Mouse (Mus musculus) liver, embryonic 14.5 days (tissue): Measurements from ENCODE around the gene Glod5.

Source experiments
- CTCF ChIP-seq: IDR thresholded peaks from 2 replicates; pipeline ENCODE4 v1.5.1; 2016; ENCODE audit warnings: antibody characterized with exemption, low read depth, control low read depth
- EP300 ChIP-seq: IDR thresholded peaks from 2 replicates; pipeline ENCODE4 v1.6.1; 2016; ENCODE audit warnings: antibody characterized with exemption, low read depth

DNA sequence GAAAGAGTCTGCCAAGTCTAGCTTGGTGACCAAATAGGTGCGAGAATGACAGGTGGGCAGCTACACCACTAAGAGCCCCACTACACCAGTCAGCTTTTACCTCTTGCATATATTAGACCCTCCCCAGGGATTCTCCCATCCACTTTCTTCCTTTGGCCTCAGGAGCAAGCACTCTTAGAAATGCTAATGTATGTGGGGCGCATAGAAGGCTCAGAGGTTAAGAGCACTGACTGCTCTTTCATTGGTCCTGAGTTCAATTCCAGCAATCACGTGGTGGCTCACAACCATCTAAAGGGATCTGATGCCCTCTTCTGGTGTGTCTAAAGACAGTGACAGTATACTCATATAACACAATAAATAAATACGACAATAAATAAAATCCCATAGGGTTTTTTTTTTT is 15.3 kb downstream of the Glod5 start:
- peak; percentile 30; the same call in 1 of the 2 replicates for TF ChIP-seq CTCF
- TF ChIP-seq EP300, result no peak
